Comparison of ENCODE assay signal across 9 mouse cellular contexts in genomic region chrX:96019556-96019955, GRCm38 (mm10).
A peak's percentile ranks its signal among the peaks of the same experiment; 100 is the strongest.
DNase-seq lines count a peak whose midpoint lies in the region; ATAC-seq and TF ChIP-seq lines count a peak whose summit lies in the region.
"Had no signal": no experiment of that assay in that cellular context is flagged by ENCODE, and none has a peak within 500 bp of the region (broad histone marks: within the 10 kb centered on the region; RNA-seq: fewer than 3 reads in every experiment).

No protein-coding gene starts in this region.

- WGBS in heart, embryonic 11.5 days (ENCODE audit: insufficient replicate concordance), result 19% methylated on average over 2 of the region's 2 CpGs
- WGBS in spleen, adult 2 months, result 24% methylated on average over 2 of the region's 2 CpGs

- ATAC-seq in heart, embryonic 11.5 days (replicated peaks; ENCODE audit: insufficient number of reproducible peaks, low FRiP score, low TSS enrichment), result no peak
- peak; percentile 94 for ATAC-seq in granulocyte monocyte progenitor cell, adult 5-6 weeks (replicated peaks; ENCODE audit: poor library complexity, severe bottlenecking)
- ATAC-seq in megakaryocyte progenitor cell, adult 5-6 weeks (replicated peaks; ENCODE audit: poor library complexity), result peak; percentile 98

- no peak for TF ChIP-seq POLR2A in spleen, adult 2 months (IDR thresholded peaks at IDR 0.05; ENCODE audit: low read depth, low read length)

- peak; percentile 52; the same call in 1 of the 2 replicates for TF ChIP-seq CTCF in spleen, adult 2 months (IDR thresholded peaks at IDR 0.05; ENCODE audit: extremely low read depth, insufficient read depth, insufficient read length, insufficient replicate concordance)

- H3K9me3 ChIP-seq in heart, embryonic 11.5 days (replicated peaks; ENCODE audit: control insufficient read depth, low read length), result no peaks in the 10 kb centered on the region
- H3K9me3 ChIP-seq: limb, embryonic 13.5 days had no signal

- no peak overlapping the region for H3K4me3 ChIP-seq in heart, embryonic 11.5 days (ENCODE audit: low read depth, low read length)
- no peak overlapping the region for H3K4me3 ChIP-seq in spleen, adult 2 months (ENCODE audit: extremely low read depth, insufficient read depth, insufficient read length)
- H3K4me3 ChIP-seq: limb, embryonic 13.5 days had no signal

- H3K36me3 ChIP-seq in heart, embryonic 11.5 days (ENCODE audit: control insufficient read depth, insufficient read depth, low read length), result no peaks in the 10 kb centered on the region
- no peaks in the 10 kb centered on the region for H3K36me3 ChIP-seq in spleen, adult 2 months (ENCODE audit: control insufficient read depth, insufficient read depth, low read length)
- H3K36me3 ChIP-seq: limb, embryonic 13.5 days had no signal

- peak; percentile 94 for DNase-seq in heart, adult 11 months
- peak; percentile 38 for DNase-seq in R1 (ENCODE audit: low read depth, low spot score)
- peak; percentile 22 to 36 for DNase-seq in cerebellum, postnatal 4 days (ENCODE audit: low spot score in 2 of 2)
- DNase-seq in kidney, postnatal 4 days, result peak; percentile 69 to 71
- peak; percentile 45 to 68 for DNase-seq in spleen, adult 2 months (ENCODE audit: low read depth in 1 of 2, low spot score in 2 of 2)

- H3K9ac ChIP-seq in heart, embryonic 11.5 days (ENCODE audit: low read depth, low read length), result no peak overlapping the region
- H3K9ac ChIP-seq: limb, embryonic 13.5 days had no signal

- H3K27ac ChIP-seq in heart, embryonic 11.5 days (ENCODE audit: low read depth, low read length), result no peak overlapping the region
- no peak overlapping the region for H3K27ac ChIP-seq in spleen, adult 2 months (ENCODE audit: insufficient read depth, low read length)
- H3K27ac ChIP-seq: limb, embryonic 13.5 days had no signal

- no peaks in the 10 kb centered on the region for H3K27me3 ChIP-seq in heart, embryonic 11.5 days (ENCODE audit: control insufficient read depth, insufficient read depth, low read length)
- H3K27me3 ChIP-seq in spleen, adult 2 months (ENCODE audit: control insufficient read depth, insufficient read depth, low read length), result no peaks in the 10 kb centered on the region

- no peak overlapping the region for H3K4me2 ChIP-seq in heart, embryonic 11.5 days
- H3K4me2 ChIP-seq: limb, embryonic 13.5 days had no signal

- no peaks in the 10 kb centered on the region for H3K4me1 ChIP-seq in heart, embryonic 11.5 days (ENCODE audit: control insufficient read depth, insufficient read depth, low read length)
- no peaks in the 10 kb centered on the region for H3K4me1 ChIP-seq in spleen, adult 2 months (ENCODE audit: control insufficient read depth, insufficient read depth, insufficient read length)
- H3K4me1 ChIP-seq: limb, embryonic 13.5 days had no signal

Comparison
In these comparisons a context has a peak if more than half of its experiments do, and no peak if none do; other contexts are left out.
1. DNase-seq: peak in every context shown above with its lines; median percentile 94 in heart, adult 11 months; 70 in kidney, postnatal 4 days; 56 in spleen, adult 2 months; 38 in R1; 29 in cerebellum, postnatal 4 days.